Mouse (Mus musculus): ENCODE results near the gene Entpd3. TPM values are rescaled to one million over a fixed set of nuclear protein-coding genes. Genes with fewer than 3 reads are reported as not detected.

The Entpd3 gene
- polyA plus RNA-seq, 1 experiment from 2014 or later = 5.0 TPM

DNA sequence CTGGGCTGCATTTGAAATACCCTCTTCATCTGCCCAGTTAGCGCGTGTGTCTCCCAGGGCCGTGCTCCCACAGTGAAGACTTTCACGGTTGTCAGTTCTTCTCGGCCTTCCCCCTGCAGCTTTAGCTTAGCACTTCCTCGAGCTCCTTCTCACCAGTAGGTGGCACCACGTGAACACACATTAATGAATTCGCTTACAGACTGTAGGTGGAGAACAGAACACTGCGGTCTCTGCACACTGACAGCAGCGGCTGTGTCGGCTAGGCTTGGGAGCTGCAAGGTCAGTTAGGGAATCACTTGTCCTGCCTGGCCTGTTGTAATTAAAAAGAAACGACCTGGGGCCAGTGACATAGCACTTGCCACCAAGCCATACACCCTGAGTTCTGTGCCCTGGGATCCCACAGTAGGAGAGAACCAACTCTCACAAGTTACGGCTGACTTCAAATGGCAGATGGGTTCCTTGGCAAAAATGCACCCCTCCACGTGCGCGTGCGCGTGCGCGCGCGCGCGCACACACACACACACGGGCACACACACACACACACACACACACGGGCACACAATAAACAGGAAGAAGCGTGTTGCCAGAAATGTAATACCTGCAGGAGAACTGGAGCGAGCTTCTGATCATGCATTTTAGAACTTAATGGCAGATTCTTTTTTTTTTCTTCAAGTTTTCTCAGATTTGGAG is 43.1 kb downstream of the Entpd3 start:
- H3K27ac ChIP-seq (replicated peaks) = peak overlapping the region; percentile 18
- peak; percentile 90 for ATAC-seq (ENCODE audit: low FRiP score)

DNA sequence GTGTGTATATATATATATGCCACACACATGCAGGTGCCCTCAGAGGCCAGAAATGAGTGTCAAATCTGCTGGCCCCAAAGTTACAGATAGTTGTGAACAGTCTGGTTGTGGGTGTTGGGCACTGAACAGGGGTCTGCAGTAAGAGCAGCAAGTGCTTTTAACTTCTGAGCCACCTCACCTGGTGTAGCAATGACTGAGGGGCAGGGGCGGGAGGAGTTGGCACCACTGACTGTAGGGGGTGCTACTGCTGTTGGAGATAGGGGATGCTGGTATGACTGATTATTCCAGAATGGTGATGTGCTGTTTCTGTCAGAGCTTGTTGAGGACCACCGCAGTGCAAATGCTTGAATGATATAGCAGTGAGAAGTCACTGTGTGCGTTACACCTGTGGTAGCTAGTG is 43.7 kb downstream of the Entpd3 start:
- Histone ChIP-seq H3K27ac (replicated peaks) (no peak overlapping the region), H3K27me3 (replicated peaks) (no peaks in the 10 kb centered on the region), H3K4me1 (peaks cover 15% of the 10 kb centered on the region), H3K4me2 (peak overlapping the region; percentile 65), H3K9me3 (replicated peaks) (no peaks in the 10 kb centered on the region), H3K36me3 (no peaks in the 10 kb centered on the region), H3K4me3 (replicated peaks) (0 out of 2 replicates have a peak overlapping the region, but pooled peaks have one; percentile 32), H3K9ac (replicated peaks) (no peak overlapping the region)
- no peak for ATAC-seq (ENCODE audit: low FRiP score)
- WGBS = 80% methylated on average over 3 of the region's 3 CpGs

More for the DNA sequence above, 43.1 kb downstream of the Entpd3 start:
- Histone ChIP-seq H3K9me3 (replicated peaks) (no peaks in the 10 kb centered on the region), H3K9ac (replicated peaks) (peak overlapping the region; percentile 33; the same call in 1 of the 2 replicates), H3K4me1 (peaks cover 19% of the 10 kb centered on the region), H3K4me3 (replicated peaks) (peak overlapping the region; percentile 32), H3K27me3 (replicated peaks) (no peaks in the 10 kb centered on the region), H3K36me3 (no peaks in the 10 kb centered on the region), H3K4me2 (peak overlapping the region; percentile 65)
- WGBS = 10% methylated on average over 28 of the region's 28 CpGs

DNA sequence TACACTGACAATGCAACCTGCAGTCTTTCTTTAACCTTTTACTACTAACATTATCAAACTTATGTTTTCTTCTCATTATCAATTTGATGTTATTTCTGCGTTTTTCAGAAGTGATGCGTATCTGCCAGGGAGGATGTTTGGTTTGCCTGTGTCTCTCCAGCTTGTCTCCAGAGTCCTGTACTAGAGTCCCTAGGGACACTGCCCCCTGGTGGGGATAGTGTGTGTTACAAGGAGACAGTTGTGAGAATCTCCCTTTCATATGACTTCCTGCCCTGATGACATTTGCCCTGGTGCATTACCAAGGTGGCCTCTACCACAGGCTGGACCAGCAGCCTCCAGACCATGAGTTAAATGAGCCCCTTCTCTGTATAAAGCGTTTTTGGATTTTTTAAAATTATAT is 46.9 kb downstream of the Entpd3 start:
- Histone ChIP-seq H3K4me3 (replicated peaks) (no peak overlapping the region), H3K27ac (replicated peaks) (no peak overlapping the region), H3K27me3 (replicated peaks) (no peaks in the 10 kb centered on the region), H3K9ac (replicated peaks) (no peak overlapping the region), H3K9me3 (replicated peaks) (no peaks in the 10 kb centered on the region), H3K36me3 (no peaks in the 10 kb centered on the region), H3K4me2 (no peak overlapping the region), H3K4me1 (peaks cover 15% of the 10 kb centered on the region)
- WGBS = 7% methylated on average over 3 of the region's 3 CpGs
- no peak for ATAC-seq (ENCODE audit: low FRiP score)

DNA sequence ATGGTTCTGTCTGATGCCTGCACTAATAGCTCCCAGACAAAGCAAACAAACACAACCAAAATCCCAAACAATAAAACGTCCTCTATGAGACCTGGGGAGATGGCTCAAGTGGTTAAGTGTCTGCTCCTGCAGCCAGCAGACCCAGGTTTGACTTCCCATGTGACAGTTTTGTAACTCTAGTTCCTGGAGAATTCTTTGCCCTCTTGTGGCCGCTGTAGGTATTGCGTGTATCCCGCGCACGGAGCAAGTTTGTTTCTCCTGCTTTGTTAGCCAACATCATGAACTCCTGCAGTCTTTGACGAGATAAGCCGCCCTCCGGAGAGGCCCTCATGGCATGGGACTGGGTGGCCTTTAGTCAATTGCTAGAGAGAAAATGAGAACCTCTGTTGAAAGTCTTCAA is 51.9 kb downstream of the Entpd3 start:
- WGBS = 6% methylated on average over 9 of the region's 9 CpGs
- H3K27me3 ChIP-seq (replicated peaks) = no peaks in the 10 kb centered on the region
- H3K36me3 ChIP-seq = no peaks in the 10 kb centered on the region
- ATAC-seq (ENCODE audit: low FRiP score) = no peak
- H3K4me1 ChIP-seq = peaks cover 12% of the 10 kb centered on the region; the same call in 1 of the 2 replicates
- H3K4me2 ChIP-seq = no peak overlapping the region
- H3K4me3 ChIP-seq (replicated peaks) = no peak overlapping the region
- no peak overlapping the region for H3K27ac ChIP-seq (replicated peaks)
- H3K9me3 ChIP-seq (replicated peaks) = no peaks in the 10 kb centered on the region
- no peak overlapping the region for H3K9ac ChIP-seq (replicated peaks)

DNA sequence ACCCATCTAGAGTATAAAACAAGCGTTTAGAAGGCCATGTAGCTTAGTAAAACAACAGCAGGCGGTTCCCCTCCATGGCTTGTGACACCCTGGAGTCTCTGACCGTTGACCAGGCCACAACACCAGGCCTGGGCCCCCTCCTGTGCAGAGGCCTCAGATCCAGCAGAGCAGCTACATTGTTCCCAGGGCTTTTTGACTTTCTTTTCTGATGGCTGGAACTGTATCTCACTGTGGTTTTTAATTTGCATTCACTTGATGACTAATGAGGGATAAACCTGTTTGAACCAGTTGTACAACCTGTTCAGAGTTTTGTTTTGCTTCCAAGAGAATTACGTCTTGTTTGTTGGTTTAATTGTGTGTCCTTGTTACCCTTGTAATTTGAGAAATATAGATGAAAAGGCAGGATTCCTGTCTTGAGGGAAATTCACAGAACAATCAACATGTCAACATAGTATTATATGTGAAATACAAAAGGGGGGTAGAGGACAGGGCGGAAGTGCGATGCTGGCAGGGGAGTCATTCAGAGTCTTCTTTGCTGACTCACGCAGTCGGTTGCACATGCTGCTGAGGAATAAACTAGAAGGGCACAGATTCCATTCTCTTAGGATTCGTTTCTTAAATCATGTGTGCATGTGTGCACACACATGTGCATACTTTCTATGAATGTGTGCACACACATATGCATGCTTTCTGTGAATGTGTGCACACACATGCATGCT is 53.9 kb downstream of the Entpd3 start:
- H3K27me3 ChIP-seq (replicated peaks) = no peaks in the 10 kb centered on the region
- 61% methylated on average over 9 of the region's 9 CpGs for WGBS
- no peak overlapping the region for H3K27ac ChIP-seq (replicated peaks)
- H3K4me3 ChIP-seq (replicated peaks) = no peak overlapping the region
- no peaks in the 10 kb centered on the region for H3K9me3 ChIP-seq (replicated peaks)
- ATAC-seq (ENCODE audit: low FRiP score) = no peak
- H3K4me1 ChIP-seq = peaks cover 12% of the 10 kb centered on the region; the same call in 1 of the 2 replicates
- no peak overlapping the region for H3K4me2 ChIP-seq
- no peak overlapping the region for H3K9ac ChIP-seq (replicated peaks)
- no peaks in the 10 kb centered on the region for H3K36me3 ChIP-seq

DNA sequence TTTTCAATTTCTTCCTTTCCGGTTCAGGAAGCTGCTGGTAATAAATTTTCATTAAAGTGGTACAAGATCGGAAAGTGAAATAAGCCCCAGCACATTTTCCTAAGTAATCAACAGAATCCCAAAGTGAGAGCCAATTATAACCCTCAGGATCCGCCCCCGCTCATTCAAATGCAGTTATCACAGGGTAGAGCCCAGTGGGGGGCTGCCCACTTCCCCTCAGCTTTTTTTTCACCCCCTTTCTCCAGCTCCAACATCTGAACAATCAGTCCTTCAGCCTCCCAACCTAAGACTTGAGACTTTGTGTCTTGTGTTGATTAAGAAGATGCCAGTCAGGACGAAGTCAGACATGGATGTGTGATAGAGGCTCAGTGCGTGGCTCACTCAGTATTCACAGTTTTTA is 55.2 kb downstream of the Entpd3 start:
- H3K27me3 ChIP-seq (replicated peaks) = no peaks in the 10 kb centered on the region
- H3K9me3 ChIP-seq (replicated peaks) = no peaks in the 10 kb centered on the region
- ATAC-seq (ENCODE audit: low FRiP score) = no peak
- H3K4me2 ChIP-seq = no peak overlapping the region
- H3K9ac ChIP-seq (replicated peaks) = no peak overlapping the region
- H3K4me1 ChIP-seq = peaks cover 12% of the 10 kb centered on the region; the same call in 1 of the 2 replicates
- 26% methylated on average over 6 of the region's 6 CpGs for WGBS
- H3K27ac ChIP-seq (replicated peaks) = no peak overlapping the region
- no peaks in the 10 kb centered on the region for H3K36me3 ChIP-seq
- no peak overlapping the region for H3K4me3 ChIP-seq (replicated peaks)

DNA sequence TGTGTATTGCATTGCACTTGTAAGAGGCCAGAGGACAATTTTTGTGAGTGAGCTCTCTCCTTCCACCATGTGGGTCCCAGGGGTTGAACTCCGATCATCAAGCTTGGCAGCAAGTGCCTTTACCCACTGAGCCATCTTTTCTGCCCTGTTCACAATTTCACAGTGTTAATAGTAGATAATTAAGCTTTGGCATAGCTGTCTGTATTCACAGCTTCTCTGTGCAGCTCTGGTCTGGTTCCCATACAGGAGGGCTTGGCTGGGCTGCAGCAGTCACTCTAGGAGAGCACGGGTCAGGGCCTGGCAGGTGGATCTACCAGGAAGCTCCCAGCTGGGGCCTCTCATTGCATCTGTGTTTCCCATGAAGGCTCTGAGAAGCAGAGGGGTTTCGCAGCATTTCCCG is 55.7 kb downstream of the Entpd3 start:
- 42% methylated on average over 4 of the region's 4 CpGs for WGBS
- ATAC-seq (ENCODE audit: low FRiP score) = no peak
- no peaks in the 10 kb centered on the region for H3K9me3 ChIP-seq (replicated peaks)
- H3K36me3 ChIP-seq = no peaks in the 10 kb centered on the region
- no peak overlapping the region for H3K4me3 ChIP-seq (replicated peaks)
- no peak overlapping the region for H3K4me2 ChIP-seq
- no peak overlapping the region for H3K27ac ChIP-seq (replicated peaks)
- H3K9ac ChIP-seq (replicated peaks) = no peak overlapping the region
- H3K27me3 ChIP-seq (replicated peaks) = no peaks in the 10 kb centered on the region
- H3K4me1 ChIP-seq = peaks cover 12% of the 10 kb centered on the region; the same call in 1 of the 2 replicates

DNA sequence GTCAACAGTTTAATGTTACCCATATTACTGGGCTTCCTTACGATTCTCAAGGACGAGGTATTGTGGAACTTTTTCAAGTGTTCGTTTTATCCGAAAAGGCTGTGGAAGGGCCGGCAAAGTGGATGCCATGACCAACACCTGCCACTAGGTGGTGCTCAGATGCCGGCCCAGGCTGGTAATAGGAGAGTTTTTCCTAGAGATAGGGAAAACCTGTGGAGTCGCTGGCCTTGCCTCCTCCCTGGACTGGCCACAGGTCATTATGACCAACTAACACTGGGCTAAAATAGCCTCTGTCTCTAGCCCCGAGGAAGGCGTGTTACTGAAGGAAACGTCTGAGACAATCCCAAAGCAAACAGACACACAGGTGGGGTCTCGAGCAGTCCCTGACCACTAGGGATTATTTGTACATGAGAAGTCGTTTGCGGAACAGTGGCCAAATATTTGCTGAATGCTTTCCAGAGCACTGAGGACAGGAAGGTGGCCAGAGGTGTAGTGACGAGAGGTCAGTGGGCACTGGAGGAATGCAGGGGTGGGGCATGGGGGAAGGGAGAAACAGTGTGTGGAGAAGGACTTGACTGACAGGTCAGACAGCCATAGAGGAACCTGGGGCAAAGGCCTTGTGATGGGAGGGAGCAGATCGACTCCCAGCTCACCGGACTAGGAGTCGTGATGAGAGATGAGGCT is 62.0 kb downstream of the Entpd3 start:
- Histone ChIP-seq H3K36me3 (no peaks in the 10 kb centered on the region), H3K9me3 (replicated peaks) (no peaks in the 10 kb centered on the region), H3K9ac (replicated peaks) (no peak overlapping the region), H3K4me2 (no peak overlapping the region), H3K4me1 (peaks cover 24% of the 10 kb centered on the region), H3K27ac (replicated peaks) (no peak overlapping the region), H3K4me3 (replicated peaks) (no peak overlapping the region), H3K27me3 (replicated peaks) (no peaks in the 10 kb centered on the region)
- WGBS = 26% methylated on average over 17 of the region's 17 CpGs
- peak; percentile 53; the same call in 1 of the 2 replicates for ATAC-seq (ENCODE audit: low FRiP score)

DNA sequence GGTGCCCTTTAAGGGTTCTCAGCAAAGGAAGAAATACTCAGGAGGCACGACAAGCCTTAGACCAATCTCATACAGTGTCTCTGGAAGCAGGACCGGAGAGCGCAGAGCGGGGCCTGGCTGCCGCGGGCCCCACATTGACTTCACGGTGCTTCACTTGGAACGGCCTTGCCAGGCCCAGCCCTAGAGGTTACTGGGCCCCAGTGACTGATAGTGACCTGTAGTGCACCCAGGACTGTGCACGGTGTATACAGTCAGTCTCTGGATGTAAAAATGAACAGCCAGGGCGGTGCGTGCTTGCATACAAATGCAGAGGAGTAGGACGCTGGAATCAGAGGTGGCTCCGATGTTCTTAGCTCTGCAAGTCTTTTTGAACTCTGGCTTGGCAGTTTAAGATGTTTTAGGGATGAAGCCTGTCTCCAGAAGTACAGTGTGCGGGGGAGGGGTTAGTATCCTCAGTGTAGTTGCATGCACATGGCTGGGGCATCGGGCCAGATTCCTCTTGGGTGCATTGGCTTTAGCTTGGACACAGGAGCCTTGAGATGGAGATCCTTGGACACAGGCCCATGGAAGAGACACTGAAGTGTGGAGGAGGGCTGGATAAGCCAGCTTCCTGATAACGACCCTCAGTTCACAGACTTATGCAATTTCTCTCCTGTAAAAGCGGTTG is 62.7 kb downstream of the Entpd3 start:
- Histone ChIP-seq H3K9me3 (replicated peaks) (no peaks in the 10 kb centered on the region), H3K4me3 (replicated peaks) (no peak overlapping the region), H3K27ac (replicated peaks) (no peak overlapping the region), H3K4me1 (peaks cover 24% of the 10 kb centered on the region), H3K9ac (replicated peaks) (no peak overlapping the region), H3K36me3 (no peaks in the 10 kb centered on the region), H3K4me2 (peak overlapping the region; percentile 46), H3K27me3 (replicated peaks) (no peaks in the 10 kb centered on the region)
- ATAC-seq (ENCODE audit: low FRiP score) = peak; percentile 60
- 58% methylated on average over 17 of the region's 17 CpGs for WGBS

DNA sequence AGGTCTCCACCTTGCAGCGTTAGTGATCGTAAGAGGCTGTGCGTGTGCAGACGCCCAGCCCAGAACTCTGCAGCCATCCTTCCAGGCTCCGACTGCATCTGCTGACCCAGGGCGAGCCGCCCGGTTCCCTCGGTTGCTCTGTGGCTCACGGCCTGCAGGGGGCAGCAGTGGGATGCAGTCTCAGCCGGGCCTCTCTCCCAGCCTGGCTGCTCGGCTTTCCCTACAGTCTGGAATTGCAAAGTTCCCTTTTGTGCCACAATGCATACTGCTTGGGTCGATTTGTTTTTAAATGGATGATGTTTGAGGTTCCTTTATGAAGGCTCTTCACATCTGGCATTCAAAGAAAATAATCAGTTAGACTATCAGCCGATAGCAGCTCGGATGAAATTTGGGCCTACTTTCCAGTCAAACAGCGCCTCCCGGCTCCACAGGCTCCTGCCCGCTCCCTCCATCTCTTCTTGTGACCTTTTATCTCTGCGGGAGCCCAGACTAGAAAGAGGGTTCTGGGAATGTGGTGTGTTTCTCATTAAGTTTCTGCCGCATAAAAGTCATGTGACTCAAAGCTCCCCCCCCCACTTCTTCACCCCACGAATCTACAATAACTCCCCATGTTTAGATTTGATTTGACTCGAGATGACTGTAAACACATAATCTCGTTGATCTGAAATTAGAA is 63.4 kb downstream of the Entpd3 start:
- peak; percentile 87; the same call in 1 of the 2 replicates for ATAC-seq (ENCODE audit: low FRiP score)
- H3K4me1 ChIP-seq = peaks cover 24% of the 10 kb centered on the region
- H3K27ac ChIP-seq (replicated peaks) = peak overlapping the region; percentile 42; the same call in 1 of the 2 replicates
- no peak overlapping the region for H3K4me3 ChIP-seq (replicated peaks)
- no peaks in the 10 kb centered on the region for H3K27me3 ChIP-seq (replicated peaks)
- no peak overlapping the region for H3K9ac ChIP-seq (replicated peaks)
- H3K4me2 ChIP-seq = peak overlapping the region; percentile 46
- no peaks in the 10 kb centered on the region for H3K9me3 ChIP-seq (replicated peaks)
- WGBS = 4% methylated on average over 23 of the region's 23 CpGs
- H3K36me3 ChIP-seq = no peaks in the 10 kb centered on the region

DNA sequence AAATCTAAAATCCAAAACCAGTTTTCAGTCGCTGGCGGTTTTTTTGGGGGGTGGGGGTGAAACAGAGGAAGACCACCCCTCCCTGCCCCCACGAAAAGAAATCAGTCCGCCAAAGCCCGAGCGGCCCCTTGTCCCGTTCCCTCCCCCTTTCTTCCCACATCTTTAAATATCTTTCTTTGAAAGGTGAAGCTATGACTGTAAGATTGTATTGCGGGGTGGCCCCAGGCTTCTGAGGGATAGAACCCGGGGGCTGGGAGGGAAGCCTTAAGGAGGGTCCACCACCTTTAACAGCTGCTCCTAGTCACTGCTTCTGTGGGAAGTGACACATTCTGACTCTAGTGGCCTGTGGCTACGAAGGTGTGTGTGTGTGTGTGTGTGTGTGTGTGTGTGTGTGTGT is 63.9 kb downstream of the Entpd3 start:
- H3K9ac ChIP-seq (replicated peaks) = 0 out of 2 replicates have a peak overlapping the region, but pooled peaks have one; percentile 7
- peak; percentile 33; the same call in 1 of the 2 replicates for ATAC-seq (ENCODE audit: low FRiP score)
- WGBS = 19% methylated on average over 10 of the region's 10 CpGs

More for the DNA sequence above, 63.9 kb downstream of the Entpd3 start:
- Histone ChIP-seq H3K9me3 (replicated peaks) (0 out of 2 replicates have a peak, but pooled peaks cover 3% of the 10 kb centered on the region), H3K36me3 (no peaks in the 10 kb centered on the region), H3K4me1 (peaks cover 24% of the 10 kb centered on the region), H3K4me3 (replicated peaks) (no peak overlapping the region), H3K4me2 (peak overlapping the region; percentile 46), H3K27ac (replicated peaks) (peak overlapping the region; percentile 42; the same call in 1 of the 2 replicates), H3K27me3 (replicated peaks) (no peaks in the 10 kb centered on the region)
